10 mouse cellular contexts compared by ENCODE assay signal in genomic region chr1:191956261-191956660, GRCm38 (mm10). TPM values are rescaled to one million over a fixed set of nuclear protein-coding genes. Genes with fewer than 3 reads are reported as not detected.
DNase-seq lines count a peak whose midpoint lies in the region; ATAC-seq and TF ChIP-seq lines count a peak whose summit lies in the region.
"Had no signal": no experiment of that assay in that cellular context is flagged by ENCODE, and none has a peak within 500 bp of the region (broad histone marks: within the 10 kb centered on the region; RNA-seq: fewer than 3 reads in every experiment).

No protein-coding gene starts in this region.

- peak overlapping the region; percentile 11; the same call in 1 of the 2 replicates for H3K9ac ChIP-seq in heart, adult 2 months (ENCODE audit: low read depth, low read length)
- H3K9ac ChIP-seq in kidney, embryonic 16.5 days (replicated peaks; ENCODE audit: low read length) = 0 out of 2 replicates have a peak overlapping the region, but pooled peaks have one; percentile 17
- H3K9ac ChIP-seq: embryonic facial prominence, embryonic 12.5 days; neural tube, embryonic 12.5 days had no signal

- intact Hi-C loops in heart, adult 2 months (cut with DNase I) = loop anchor here (2.0 kb wide), 1 partner anchor 49 kb away; the partner anchor contains the start of gene Slc30a1

- no peaks in the 10 kb centered on the region for H3K27me3 ChIP-seq in heart, adult 2 months (ENCODE audit: control insufficient read depth, insufficient read depth, low read length)
- no peaks in the 10 kb centered on the region for H3K27me3 ChIP-seq in kidney, embryonic 16.5 days (ENCODE audit: insufficient read depth, low read length)
- H3K27me3 ChIP-seq: embryonic facial prominence, embryonic 12.5 days; neural tube, embryonic 12.5 days had no signal

- no peaks in the 10 kb centered on the region for H3K79me2 ChIP-seq in heart, adult 2 months (replicated peaks; ENCODE audit: control insufficient read depth, insufficient read depth, low read length)
- H3K79me2 ChIP-seq in macrophage (ENCODE audit: inconsistent target) = peaks cover 14% of the 10 kb centered on the region; the same call in 1 of the 2 replicates

- no peak for TF ChIP-seq CTCF in heart, adult 2 months (IDR thresholded peaks at IDR 0.05)

- peak overlapping the region; percentile 28; the same call in 1 of the 2 replicates for H3K4me3 ChIP-seq in heart, adult 2 months
- no peak overlapping the region for H3K4me3 ChIP-seq in kidney, embryonic 16.5 days (ENCODE audit: low read length)
- peak overlapping the region; percentile 41 for H3K4me3 ChIP-seq in macrophage (ENCODE audit: inconsistent target)
- H3K4me3 ChIP-seq: embryonic facial prominence, embryonic 12.5 days; neural tube, embryonic 12.5 days had no signal

- WGBS in heart, adult 2 months = 51% methylated on average over 3 of the region's 3 CpGs
- whole genome bisulfite sequencing in kidney, embryonic 16.5 days = 69% methylated on average over 3 of the region's 3 CpGs
- WGBS in macrophage (ENCODE audit: missing documents) = 38% methylated on average over 3 of the region's 3 CpGs

- no peaks in the 10 kb centered on the region for H3K9me3 ChIP-seq in kidney, embryonic 16.5 days (ENCODE audit: low read length)
- H3K9me3 ChIP-seq: embryonic facial prominence, embryonic 12.5 days; neural tube, embryonic 12.5 days had no signal

- peaks cover 22% of the 10 kb centered on the region for H3K4me1 ChIP-seq in heart, adult 2 months (ENCODE audit: control insufficient read depth, insufficient read depth, low read length)
- H3K4me1 ChIP-seq in kidney, embryonic 16.5 days (ENCODE audit: insufficient read depth, low read length) = peaks cover 5% of the 10 kb centered on the region
- H3K4me1 ChIP-seq: embryonic facial prominence, embryonic 12.5 days; neural tube, embryonic 12.5 days had no signal

- peak overlapping the region; percentile 93 for H3K27ac ChIP-seq in heart, adult 2 months
- peak overlapping the region; percentile 83 for H3K27ac ChIP-seq in kidney, embryonic 16.5 days (ENCODE audit: low read length)
- H3K27ac ChIP-seq in macrophage = peak overlapping the region; percentile 94
- H3K27ac ChIP-seq: embryonic facial prominence, embryonic 12.5 days; neural tube, embryonic 12.5 days had no signal

- H3K4me2 ChIP-seq in kidney, embryonic 16.5 days (replicated peaks; ENCODE audit: low read depth, low read length) = 0 out of 2 replicates have a peak overlapping the region, but pooled peaks have one; percentile 19
- H3K4me2 ChIP-seq: embryonic facial prominence, embryonic 12.5 days; neural tube, embryonic 12.5 days had no signal

- peak; percentile 72; the same call in 1 of the 2 replicates for ATAC-seq in kidney, embryonic 16.5 days (ENCODE audit: low FRiP score, low TSS enrichment)

- peak; percentile 30 for DNase-seq in gastrocnemius, postnatal 25 days
- no peak for DNase-seq in gastrocnemius, postnatal 10 days
- DNase-seq in heart, adult 2 months = peak; percentile 65 to 67
- DNase-seq in c-Kit-positive CD71-positive TER-119-positive erythroid progenitor cells, embryonic 14.5 days (ENCODE audit: low spot score) = no peak
- no peak for DNase-seq in Muller cell, postnatal 12 days (ENCODE audit: inconsistent ontology term)
- no peak for DNase-seq in layer of hippocampus, adult 11-12 months (ENCODE audit: low spot score)

- TF ChIP-seq EP300 in heart, adult 2 months (IDR thresholded peaks at IDR 0.05; ENCODE audit: insufficient read depth, low read depth, low read length) = peak; percentile 68; the same call in 1 of the 2 replicates

- 0 out of 2 replicates have a peak, but pooled peaks have one; percentile 38 for TF ChIP-seq POLR2A in heart, adult 2 months (IDR thresholded peaks at IDR 0.05; ENCODE audit: insufficient read depth, low read depth, low read length)

- no peaks in the 10 kb centered on the region for H3K36me3 ChIP-seq in heart, adult 2 months (ENCODE audit: control insufficient read depth, insufficient read depth, low read length)
- no peaks in the 10 kb centered on the region for H3K36me3 ChIP-seq in kidney, embryonic 16.5 days (ENCODE audit: insufficient read depth, low read length)
- H3K36me3 ChIP-seq in macrophage (ENCODE audit: inconsistent target) = no peaks in the 10 kb centered on the region
- H3K36me3 ChIP-seq: embryonic facial prominence, embryonic 12.5 days; neural tube, embryonic 12.5 days had no signal

RNA-seq across cellular contexts. Expression of gene Rd3, which starts 20.9 kb away (rescaled TPM):
- under 1 TPM in 1 of 2 experiments, not detected in 1; 0.15 TPM for total RNA-seq in gastrocnemius, postnatal 25 days (2021)
- total RNA-seq in gastrocnemius, postnatal 10 days (2021) = under 1 TPM in 1 of 2 experiments, not detected in 1; 0.20 TPM
- total RNA-seq in heart, adult 2 months (2021) = under 1 TPM; 0.18 to 0.23 TPM
- 0.47 and 0.49 TPM in 2 replicates for polyA plus RNA-seq in heart, adult 2 months (2012; rRNA removed)
- 0.55 TPM in 2 replicates for polyA plus RNA-seq in kidney, embryonic 16.5 days (2015; fragmentation: Nextera tagmentation; extraction: Ambion mirVana)
- total RNA-seq in macrophage (2018; cell fraction: chromatin; rRNA removed) = 1 to 10 TPM in 8 of 26 experiments, under 1 TPM in 9, not detected in 9; 0.44 to 2.5 (median 0.80) TPM
- 1 to 10 TPM in 13 of 26 experiments, under 1 TPM in 13; 0.23 to 1.8 (median 0.79) TPM for total RNA-seq in macrophage (2018; cell fraction: cytosol; rRNA removed)
- total RNA-seq in macrophage (2018; cell fraction: nucleus; rRNA removed) = 1 to 10 TPM in 7 of 26 experiments, under 1 TPM in 11, not detected in 8; 0.21 to 1.7 (median 0.83) TPM
- 0.23 to 0.42 TPM (median 0.27 TPM) in 3 replicates for polyA plus RNA-seq in macrophage (2018)

RNA-seq across cellular contexts. Expression of gene Slc30a1, which starts 49.7 kb away (rescaled TPM):
- total RNA-seq in gastrocnemius, postnatal 25 days (2021) = 1 to 10 TPM; 4.9 to 8.4 TPM
- total RNA-seq in gastrocnemius, postnatal 10 days (2021) = 1 to 10 TPM; 7.5 to 8.9 TPM
- 10 to 100 TPM; 17.1 to 18.6 TPM for total RNA-seq in heart, adult 2 months (2021)
- polyA plus RNA-seq in heart, adult 2 months (2012; rRNA removed) = 5.3 and 11.4 TPM in 2 replicates
- polyA plus RNA-seq in kidney, embryonic 16.5 days (2015; fragmentation: Nextera tagmentation; extraction: Ambion mirVana) = 1.6 and 2.0 TPM in 2 replicates
- 10 to 100 TPM in 12 of 26 experiments, 1 to 10 TPM in 14; 3.9 to 31.3 (median 9.4) TPM for total RNA-seq in macrophage (2018; cell fraction: chromatin; rRNA removed)
- 10 to 100 TPM; 18.0 to 86.1 (median 49.5) TPM for total RNA-seq in macrophage (2018; cell fraction: cytosol; rRNA removed)
- total RNA-seq in macrophage (2018; cell fraction: nucleus; rRNA removed) = 10 to 100 TPM; 21.9 to 89.8 (median 47.1) TPM
- polyA plus RNA-seq in macrophage (2018) = 29.5 to 46.7 TPM (median 43.8 TPM) in 3 replicates

Comparison
In these comparisons a context has a peak if more than half of its experiments do, and no peak if none do; other contexts are left out.
1. DNase-seq: peak in gastrocnemius, postnatal 25 days (single experiment) and heart, adult 2 months (2 of 2); none in gastrocnemius, postnatal 10 days (single experiment), c-Kit-positive CD71-positive TER-119-positive erythroid progenitor cells, embryonic 14.5 days (single experiment), Muller cell, postnatal 12 days (single experiment) and layer of hippocampus, adult 11-12 months (single experiment).
2. Peak in every context shown above with its lines, with median percentiles within 50 percentile points of each other: H3K27ac ChIP-seq.